Mouse (Mus musculus) CD8-positive naive resting alpha-beta T cell, adult 2 months (primary cell): ENCODE data around the gene Ube2s.
"Not testable (repeated sequence)": the region's sequence is repeated elsewhere in the genome, so short reads cannot be mapped to it uniquely, and the experiment has no call there.

Source experiments
- DNase-seq, 2 experiments: peaks; one replicate each; pipeline ENCODE4 v3.0.0; 2022; ENCODE audit warnings: low read depth in 2 of 2, low spot score in 2 of 2

The Ube2s gene

DNA sequence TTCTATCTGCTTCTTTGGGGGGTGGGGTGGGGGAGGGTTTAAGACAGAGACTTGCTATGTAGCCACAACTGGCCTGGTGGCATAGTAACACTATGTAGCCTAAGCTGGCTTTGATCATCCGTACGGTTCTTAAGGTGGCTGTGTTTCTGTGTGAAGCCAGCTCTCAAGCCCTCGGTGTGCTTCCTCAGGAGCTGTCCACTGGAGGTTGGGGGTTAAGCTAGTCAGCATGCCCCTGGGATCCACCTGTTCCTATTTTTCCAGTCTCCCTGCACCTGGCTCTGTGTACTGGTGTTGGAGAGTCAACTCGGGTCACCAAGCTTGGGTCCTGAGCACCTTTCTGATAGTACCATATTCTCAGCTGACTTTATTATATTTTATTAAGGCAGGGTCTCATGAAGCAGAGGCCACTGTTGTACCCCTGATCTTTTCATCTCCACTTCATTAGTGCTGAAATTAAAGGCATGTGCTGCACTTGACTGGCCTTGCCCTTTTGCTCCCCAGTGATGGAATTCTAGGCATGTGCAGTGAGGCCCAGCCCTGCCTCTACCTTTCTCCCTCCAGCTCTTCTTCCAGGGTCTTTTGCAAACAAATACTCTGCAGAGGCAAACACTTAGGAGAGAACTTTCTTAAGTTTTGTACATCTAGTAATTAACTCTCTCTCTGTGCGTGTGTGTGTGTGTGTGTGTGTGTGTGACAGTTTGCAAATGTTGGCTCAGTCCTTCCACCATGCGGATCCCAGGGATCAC, 9.9 kb upstream of the Ube2s start:
- no peak for DNase-seq

DNA sequence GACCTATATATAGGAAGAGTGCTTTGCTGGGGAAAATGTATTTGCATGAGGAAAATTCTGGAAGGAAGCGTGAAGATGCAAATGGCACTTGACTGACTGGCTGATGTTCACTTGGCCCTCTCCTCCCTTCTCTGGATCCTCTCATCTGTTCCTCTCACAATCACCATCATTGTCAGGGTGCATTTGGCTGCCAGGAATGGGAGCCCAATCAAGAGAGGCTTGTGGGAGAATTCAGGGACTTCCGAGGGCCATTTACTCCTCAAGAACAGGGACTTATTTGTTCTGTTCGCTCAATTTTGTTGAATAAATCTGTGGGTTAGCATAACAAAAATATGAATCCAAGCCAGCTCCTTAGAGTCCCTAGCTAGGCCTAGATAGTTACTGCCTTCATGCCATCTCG, 9.3 kb upstream of the Ube2s start:
- DNase-seq = no peak

DNA sequence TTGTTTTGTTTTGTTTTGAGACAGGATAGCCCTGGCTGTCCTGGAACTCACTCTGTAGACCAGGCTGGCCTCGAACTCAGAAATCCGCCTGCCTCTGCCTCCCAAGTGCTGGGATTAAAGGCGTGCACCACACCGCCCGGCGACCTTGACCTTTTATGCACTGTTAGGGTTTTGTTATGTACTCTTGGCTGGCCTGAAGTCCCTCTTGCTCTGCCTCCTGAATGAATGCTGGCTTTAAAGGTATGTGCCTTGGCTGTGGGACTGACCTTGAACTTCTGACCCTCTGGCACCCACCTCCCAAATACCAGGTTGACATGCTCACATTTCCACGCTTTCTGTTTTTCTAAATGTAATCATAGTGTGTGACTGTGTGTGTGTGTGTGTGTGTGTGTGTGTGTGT, 8.5 kb upstream of the Ube2s start:
- not testable (repeated sequence) for DNase-seq

DNA sequence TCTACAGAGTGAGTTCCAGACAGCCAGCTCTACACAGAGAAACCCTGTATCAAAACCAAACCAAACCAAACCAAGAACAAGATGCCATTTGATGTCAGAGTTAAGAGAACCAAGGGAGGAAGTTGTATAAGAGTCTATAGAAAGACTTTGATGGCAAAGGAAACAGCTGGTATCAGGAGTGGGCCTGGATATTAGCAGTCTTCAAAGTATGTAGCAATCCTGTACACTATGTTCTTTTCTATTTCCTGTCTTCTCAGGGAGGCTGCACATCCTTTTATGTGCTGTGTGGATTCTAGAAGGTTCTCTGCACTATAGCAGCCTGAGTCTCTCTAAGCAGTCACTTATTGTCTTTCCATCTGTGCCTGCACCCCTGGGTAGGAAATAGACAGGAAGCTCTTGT, 4.2 kb upstream of the Ube2s start:
- no peak for DNase-seq

GRCm38 (mm10) chr7:4813105-4813791, 858 bp upstream of the Ube2s start:
- DNase-seq = no peak

GRCm38 (mm10) chr7:4811842-4812302, 518 bp downstream of the Ube2s start:
- DNase-seq = peak in 1 of 2 experiments; percentile 33

DNA sequence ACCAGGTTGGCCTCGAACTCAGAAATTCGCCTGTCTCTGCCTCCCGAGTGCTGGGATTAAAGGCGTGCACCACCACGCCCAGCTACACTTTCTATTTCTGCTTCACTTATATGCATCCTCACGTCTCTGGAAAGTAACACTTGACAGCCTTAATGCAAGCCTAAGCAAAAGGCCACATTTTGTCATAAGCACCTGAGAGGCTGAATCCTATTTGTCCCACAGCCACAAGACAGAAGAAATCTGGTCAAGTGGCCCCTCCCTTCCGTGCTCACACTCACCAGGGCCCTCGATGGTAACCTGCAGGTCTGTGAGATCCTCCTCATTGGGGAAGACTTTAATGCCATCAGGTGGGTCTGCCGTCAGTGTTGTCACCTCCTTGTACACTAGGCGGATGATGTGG, 1.3 kb downstream of the Ube2s start:
- not testable (repeated sequence) for DNase-seq

DNA sequence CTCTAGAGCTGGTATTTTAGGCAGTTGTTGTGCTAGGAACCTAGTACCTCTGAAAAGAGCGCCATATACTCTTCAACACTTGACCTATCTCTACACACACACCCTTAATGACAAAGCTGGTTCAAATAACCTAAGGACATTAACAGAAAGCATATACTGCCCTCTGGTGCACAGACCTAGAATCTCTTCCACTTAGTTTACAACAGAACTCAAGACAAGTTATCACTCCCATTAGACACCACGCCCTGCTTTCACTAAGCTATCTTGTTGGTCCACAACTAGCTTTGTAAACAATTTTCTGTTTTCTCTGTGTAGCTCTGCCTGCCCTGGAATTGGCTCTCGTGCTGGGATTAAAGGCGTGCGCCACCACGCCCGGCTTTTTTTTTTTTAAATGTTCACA, 5.7 kb downstream of the Ube2s start:
- DNase-seq = peak in 1 of 2 experiments; percentile 41

GRCm38 (mm10) chr7:4802247-4802646, 10.1 kb downstream of the Ube2s start:
- DNase-seq = no peak

DNA sequence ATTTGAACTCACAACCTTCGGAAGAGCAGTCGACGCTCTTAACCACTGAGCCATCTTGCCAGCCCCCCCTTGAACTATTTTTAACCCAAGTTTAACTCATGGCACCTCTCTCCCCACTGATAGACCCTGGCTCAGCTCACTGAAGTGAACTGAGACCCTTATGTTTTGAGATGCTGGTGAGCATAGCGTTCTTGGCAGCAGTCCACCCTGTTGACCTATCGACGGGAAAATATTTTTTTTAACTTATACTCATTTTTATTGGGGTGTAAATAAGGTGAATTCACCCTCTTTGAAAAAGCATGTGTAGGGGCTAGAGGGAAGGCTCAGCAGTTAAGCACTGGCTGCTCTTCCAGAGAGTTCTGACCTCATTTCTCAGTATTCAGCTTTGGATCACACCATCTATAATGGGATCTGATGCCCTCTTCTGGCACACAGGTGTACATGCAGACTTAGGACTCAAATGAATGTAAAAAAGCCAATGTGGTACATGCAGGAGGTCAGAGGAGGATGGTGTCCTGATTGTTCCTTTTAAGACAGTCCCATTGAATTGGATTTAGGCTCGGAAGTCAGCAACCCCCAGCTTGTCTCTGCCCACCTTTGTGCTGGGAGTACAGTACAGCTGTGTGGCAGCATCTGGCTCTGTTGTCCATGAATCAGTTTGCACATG, 16.5 kb downstream of the Ube2s start:
- peak in 1 of 2 experiments; percentile 41 for DNase-seq

GRCm38 (mm10) chr7:4794631-4795168, 17.7 kb downstream of the Ube2s start:
- DNase-seq = no peak

DNA sequence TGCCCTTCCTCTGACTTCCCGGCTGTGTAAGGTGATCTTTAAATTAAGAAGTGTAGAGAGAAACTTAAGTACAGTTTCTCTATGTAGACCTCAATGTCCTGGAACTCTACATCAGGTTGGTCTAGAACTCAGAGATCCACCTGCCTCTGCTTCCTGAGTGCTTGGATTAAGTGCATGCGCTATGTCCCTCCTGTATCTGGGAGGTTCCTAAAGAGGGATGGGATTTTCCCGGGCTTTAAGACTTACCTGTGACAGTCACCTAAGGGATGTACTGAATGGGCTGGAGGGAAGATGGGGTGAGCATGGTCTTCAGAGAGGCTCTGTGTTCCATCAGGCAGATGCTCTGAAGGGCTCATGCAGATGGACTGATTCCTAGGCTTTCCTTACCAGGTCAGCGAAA, 18.7 kb downstream of the Ube2s start:
- DNase-seq = no peak

DNA sequence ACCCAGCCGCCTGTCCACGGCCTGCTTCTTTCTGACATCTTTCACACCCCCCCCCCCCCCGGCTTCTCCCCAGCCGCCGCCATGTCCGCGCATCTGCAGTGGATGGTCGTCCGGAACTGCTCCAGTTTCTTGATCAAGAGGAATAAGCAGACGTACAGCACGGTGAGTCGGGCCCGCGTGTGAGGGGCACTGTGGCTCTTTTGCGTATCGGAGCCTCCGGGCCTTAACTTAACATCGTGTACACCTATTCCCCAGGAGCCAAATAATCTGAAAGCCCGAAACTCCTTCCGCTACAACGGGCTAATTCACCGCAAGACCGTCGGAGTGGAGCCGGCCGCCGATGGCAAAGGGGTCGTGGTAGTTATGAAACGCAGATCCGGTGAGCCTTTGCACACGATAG, 19.1 kb downstream of the Ube2s start:
- DNase-seq = not testable (repeated sequence)

- DNase-seq = peak; percentile 91 to 92
These were observed 19.8 kb downstream of the Ube2s start, which contains the start of gene Rpl28 for GRCm38 (mm10) chr7:4792278-4793212. Rpl28 (plus strand) TSS chr7:4792874.

DNA sequence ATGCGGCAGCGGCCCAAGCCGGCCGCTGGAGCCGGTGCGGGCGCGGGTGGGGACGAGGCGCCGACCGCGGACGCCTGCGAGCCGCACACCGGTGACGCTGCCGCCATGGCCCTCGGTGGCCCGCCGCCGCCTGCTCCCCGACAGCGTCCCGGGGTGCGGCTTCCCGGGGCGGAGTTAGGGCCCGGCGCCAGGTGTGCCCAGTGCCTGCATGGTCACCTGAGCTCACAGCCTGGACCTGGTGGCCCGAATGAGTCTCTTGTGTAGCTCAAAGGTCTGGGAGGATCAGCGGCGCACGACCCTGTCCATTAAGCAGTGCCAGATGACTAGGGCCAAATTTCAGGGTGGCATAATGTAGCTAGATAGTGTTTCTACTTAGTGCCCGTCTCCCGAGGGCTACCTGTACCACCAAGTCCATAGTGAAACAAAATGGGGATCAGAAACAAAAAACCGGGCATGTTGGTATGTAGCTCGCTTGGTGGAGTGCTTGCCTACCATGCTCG, 22.9 kb downstream of the Ube2s start, which contains the start of gene Tmem238:
Gene Tmem238 (minus strand): TSS at position 221 of the 500 bp plus-strand sequence.
- peak in 1 of 2 experiments; percentile 3 for DNase-seq

DNA sequence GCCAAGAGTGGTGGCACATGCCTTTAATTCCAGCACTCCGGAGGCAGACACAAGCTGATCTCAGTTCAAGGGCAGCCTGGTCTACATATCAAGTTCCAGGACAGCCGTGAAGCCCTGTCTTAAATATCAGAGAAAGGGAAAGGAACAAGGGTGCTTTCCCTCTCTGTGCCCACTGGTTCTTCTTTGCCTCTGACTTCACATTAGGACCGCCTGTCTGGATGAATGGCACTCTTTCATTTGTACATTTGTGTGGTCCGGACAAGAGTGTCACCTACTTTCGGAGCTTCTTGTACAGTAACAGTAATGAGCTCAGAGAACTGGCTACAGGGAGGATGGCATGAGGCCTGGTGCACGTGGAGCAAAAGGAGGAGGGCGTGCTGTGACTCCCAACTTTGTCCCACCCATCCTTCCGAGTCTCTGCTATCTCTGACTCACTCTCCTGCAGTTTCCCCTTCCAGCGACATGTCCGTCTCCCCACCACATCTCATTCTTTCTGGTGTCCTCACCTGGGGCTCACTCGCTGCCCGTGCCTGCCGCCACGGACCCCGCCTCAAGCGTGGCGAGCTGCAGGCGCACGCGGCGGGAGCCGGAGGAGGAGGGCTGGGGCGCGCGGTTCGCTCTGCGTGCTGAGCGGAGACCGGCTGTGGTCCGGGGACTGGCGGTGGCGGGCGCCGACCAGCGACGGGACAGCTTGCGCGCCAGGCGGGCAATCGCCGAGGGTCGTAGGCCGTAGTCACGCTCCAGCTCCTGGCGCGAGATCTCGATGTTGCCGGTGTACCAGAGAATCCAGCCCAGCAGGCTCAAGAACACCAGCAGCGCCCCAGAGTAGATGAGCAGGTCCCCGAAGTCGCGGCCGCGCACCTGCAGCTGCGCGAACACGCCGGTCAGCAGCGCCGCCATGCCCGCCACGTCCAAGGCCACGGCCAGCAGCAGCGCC, 23.6 kb downstream of the Ube2s start:
- DNase-seq = peak; percentile 18 to 22

DNA sequence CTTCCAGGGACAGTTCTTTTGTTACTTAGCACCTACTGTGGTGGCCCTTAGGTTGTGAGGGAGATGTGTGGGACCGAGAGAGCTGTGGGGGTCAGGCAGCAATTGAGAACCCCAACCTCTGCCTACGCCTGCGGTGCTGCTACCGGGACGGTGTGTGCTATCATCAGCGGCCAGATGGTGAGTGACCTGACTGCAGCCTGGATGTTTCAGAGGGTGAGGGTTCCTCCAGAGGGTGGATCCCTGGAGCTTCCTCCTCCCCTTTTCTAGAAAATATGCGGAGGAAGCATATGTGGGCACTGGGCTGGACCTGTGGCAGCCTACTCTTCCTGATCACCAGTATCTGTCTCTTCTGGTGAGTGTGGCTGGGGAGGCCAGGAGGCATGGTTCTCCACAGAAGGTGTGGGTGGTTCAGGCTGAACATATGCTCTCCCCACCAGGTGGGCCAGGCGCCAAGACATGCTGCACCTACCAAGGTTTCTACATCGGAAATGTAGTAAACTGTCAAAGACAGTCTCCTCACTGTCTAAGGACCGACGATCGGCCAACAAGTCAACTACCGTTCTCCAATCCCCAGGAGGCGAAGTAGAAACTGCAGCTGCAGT, 28.6 kb downstream of the Ube2s start:
- no peak for DNase-seq

GRCm38 (mm10) chr7:4782759-4783158, 29.6 kb downstream of the Ube2s start, which contains the start of the genes Il11 and Tmem190:
Il11 (minus strand) TSS chr7:4782859.
Tmem190 (plus strand) TSS chr7:4782937.
- DNase-seq = no peak

- DNase-seq = no peak
These were observed 30.3 kb downstream of the Ube2s start for GRCm38 (mm10) chr7:4782130-4782529.
